In the genomic region with DNA sequence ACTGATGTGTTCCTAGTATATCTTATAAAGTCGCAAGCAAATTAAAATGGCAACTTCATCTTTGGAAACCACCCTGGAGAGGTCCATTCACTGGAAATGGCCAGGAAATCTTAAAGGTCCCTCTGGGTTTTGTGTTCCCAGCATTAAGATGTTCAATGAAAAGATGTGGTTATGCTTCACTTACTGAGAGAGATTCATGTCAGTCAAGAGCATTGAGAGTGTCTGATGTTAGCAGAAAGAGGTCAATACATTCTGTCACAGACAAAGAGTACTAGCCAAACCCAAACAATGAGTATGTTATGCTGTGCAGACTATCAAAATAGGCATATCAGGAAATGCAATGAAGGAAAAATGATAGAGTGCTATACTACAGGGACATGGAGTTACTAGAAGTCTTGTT, we compare ENCODE assay signal across 31 mouse cellular contexts.
"Had no signal": no experiment of that assay in that cellular context is flagged by ENCODE, and none has a peak within 500 bp of the region (broad histone marks: within the 10 kb centered on the region; RNA-seq: fewer than 3 reads in every experiment).

No protein-coding gene starts in this region.

- H3K4me2 ChIP-seq: limb, embryonic 12.5 days; limb, embryonic 13.5 days; limb, embryonic 15.5 days; liver, embryonic 11.5 days; liver, embryonic 12.5 days; liver, embryonic 13.5 days; liver, embryonic 15.5 days; lung, embryonic 14.5 days; lung, embryonic 15.5 days; midbrain, embryonic 11.5 days; midbrain, embryonic 12.5 days; midbrain, embryonic 13.5 days; midbrain, embryonic 15.5 days had no signal

- H3K4me1 ChIP-seq: limb, embryonic 10.5 days; limb, embryonic 12.5 days; limb, embryonic 13.5 days; limb, embryonic 15.5 days; liver, embryonic 12.5 days; liver, embryonic 13.5 days; liver, embryonic 15.5 days; lung, embryonic 15.5 days; megakaryocyte, embryonic 14.5 days; midbrain, embryonic 15.5 days had no signal

- H3K27ac ChIP-seq: left cerebral cortex, adult 2 months; limb, embryonic 10.5 days; limb, embryonic 12.5 days; limb, embryonic 13.5 days; limb, embryonic 15.5 days; liver, embryonic 12.5 days; liver, embryonic 13.5 days; liver, embryonic 14.5 days; liver, embryonic 15.5 days; lung, embryonic 15.5 days; macrophage; midbrain, embryonic 10.5 days; midbrain, embryonic 12.5 days; midbrain, embryonic 13.5 days; midbrain, embryonic 15.5 days had no signal

- ATAC-seq: liver, embryonic 12.5 days; liver, postnatal 0 days; midbrain, embryonic 13.5 days; midbrain, embryonic 15.5 days; midbrain, embryonic 16.5 days had no signal

- DNase-seq: left cerebral cortex, postnatal 4 days; liver; liver, embryonic 13.5 days; liver, postnatal 0 days; lung, adult 18-20 months; lung, adult 2 months; lung, embryonic 14.5 days; lung, postnatal 10 days; lung, postnatal 14 days; lung, postnatal 36 days; lung, postnatal 4 days; midbrain, embryonic 14.5 days had no signal

- H3K27me3 ChIP-seq: limb, embryonic 12.5 days; limb, embryonic 13.5 days; limb, embryonic 15.5 days; liver, embryonic 12.5 days; liver, embryonic 13.5 days; liver, embryonic 15.5 days; lung, embryonic 15.5 days; megakaryocyte, embryonic 14.5 days; midbrain, embryonic 12.5 days; midbrain, embryonic 13.5 days; midbrain, embryonic 15.5 days had no signal

- H3K9me3 ChIP-seq: limb, embryonic 10.5 days; limb, embryonic 12.5 days; limb, embryonic 13.5 days; limb, embryonic 15.5 days; liver, embryonic 12.5 days; liver, embryonic 13.5 days; liver, embryonic 15.5 days; lung, embryonic 15.5 days; megakaryocyte, embryonic 14.5 days; midbrain, embryonic 10.5 days; midbrain, embryonic 12.5 days; midbrain, embryonic 13.5 days; midbrain, embryonic 15.5 days had no signal

- H3K4me3 ChIP-seq: left cerebral cortex, adult 2 months; limb, embryonic 10.5 days; limb, embryonic 12.5 days; limb, embryonic 13.5 days; limb, embryonic 15.5 days; liver, embryonic 12.5 days; liver, embryonic 13.5 days; liver, embryonic 15.5 days; lung, embryonic 15.5 days; megakaryocyte, embryonic 14.5 days; midbrain, embryonic 10.5 days; midbrain, embryonic 12.5 days; midbrain, embryonic 13.5 days; midbrain, embryonic 15.5 days; myocyte had no signal

- H3K9ac ChIP-seq: limb, embryonic 12.5 days; limb, embryonic 13.5 days; limb, embryonic 15.5 days; liver, embryonic 12.5 days; liver, embryonic 13.5 days; liver, embryonic 14.5 days; liver, embryonic 15.5 days; liver, postnatal 0 days; lung, embryonic 14.5 days; lung, embryonic 15.5 days; midbrain, embryonic 12.5 days; midbrain, embryonic 13.5 days; midbrain, embryonic 15.5 days had no signal

- H3K36me3 ChIP-seq: limb, embryonic 10.5 days; limb, embryonic 12.5 days; limb, embryonic 13.5 days; limb, embryonic 15.5 days; liver, embryonic 12.5 days; liver, embryonic 13.5 days; liver, embryonic 15.5 days; lung, embryonic 15.5 days; midbrain, embryonic 10.5 days; midbrain, embryonic 12.5 days; midbrain, embryonic 13.5 days; midbrain, embryonic 15.5 days had no signal
